Mouse (Mus musculus) neural tube, embryonic 13.5 days (tissue): ENCODE results near the gene App. TPM values are rescaled to one million over a fixed set of nuclear protein-coding genes. Genes with fewer than 3 reads are reported as not detected.
A peak's percentile ranks its signal among the peaks of the same experiment; 100 is the strongest.

ENCODE experiments used
- ATAC-seq: fragments of 200-750 bp; cut with Nextera tagmentation; 2 replicates; pipeline ENCODE4 v1.8.0; 2017; ENCODE audit warnings: low read depth, mild to moderate bottlenecking, moderate TSS enrichment, moderate library complexity
- H3K27ac ChIP-seq: fragments of 300-500 bp; sonication (generic); replicated peaks from 2 replicates; pipeline ENCODE4 v1.5.1; 2015; ENCODE audit warnings: moderate library complexity, mild to moderate bottlenecking, inconsistent platforms
- H3K27me3 ChIP-seq: fragments of 300-500 bp; sonication (generic); 2 replicates; pipeline ENCODE4 v1.6.1; 2015; ENCODE audit warnings: mild to moderate bottlenecking, inconsistent platforms
- H3K36me3 ChIP-seq: fragments of 300-500 bp; sonication (generic); 2 replicates; pipeline ENCODE4 v1.6.1; 2015; ENCODE audit warnings: mild to moderate bottlenecking, inconsistent platforms
- H3K4me1 ChIP-seq: fragments of 300-500 bp; sonication (generic); replicated peaks from 2 replicates; pipeline ENCODE4 v1.6.1; 2015; ENCODE audit warnings: inconsistent platforms
- H3K4me2 ChIP-seq: fragments of 300-500 bp; sonication (generic); 2 replicates; pipeline ENCODE4 v1.6.1; 2015; ENCODE audit warnings: inconsistent platforms, mild to moderate bottlenecking, moderate library complexity
- H3K4me3 ChIP-seq: fragments of 300-500 bp; sonication (generic); 2 replicates; pipeline ENCODE4 v1.5.1; 2015; ENCODE audit warnings: mild to moderate bottlenecking, inconsistent platforms
- H3K9ac ChIP-seq: fragments of 300-500 bp; sonication (generic); 2 replicates; pipeline ENCODE4 v1.6.1; 2015; ENCODE audit warnings: moderate library complexity, mild to moderate bottlenecking, inconsistent platforms
- H3K9me3 ChIP-seq: fragments of 300-500 bp; sonication (generic); 2 replicates; pipeline ENCODE4 v1.6.1; 2016; ENCODE audit warnings: inconsistent platforms
- WGBS: fragments of 180-500 bp; shearing (Covaris S2); methylation state at CpG from one replicate; pipeline ENCODE4 v1.1.7; 2015; 5-methylcytosine and 5-hydroxymethylcytosine counted together
- polyA plus RNA-seq: library from polyadenylated mRNA; unstranded; fragments of >200 nt; fragmentation: Nextera tagmentation; extraction: Ambion mirVana; gene quantifications from 2 replicates; pipeline ENCODE4 v1.2.1, GENCODE M21; 2015

Gene App
- 388 and 419 TPM in 2 replicates for polyA plus RNA-seq

- peaks cover 28% of the 10 kb centered on the region for H3K4me1 ChIP-seq
- H3K9ac ChIP-seq: peak within 1 kb of the TSS; percentile 97
- H3K4me3 ChIP-seq: peak within 1 kb of the TSS; percentile 76
- H3K27me3 ChIP-seq: peaks cover 6% of the 10 kb centered on the region; the same call in 1 of the 2 replicates
- H3K4me2 ChIP-seq: peak within 1 kb of the TSS; percentile 75
- H3K36me3 ChIP-seq: no peaks in the 10 kb centered on the region; the same call in 1 of the 2 replicates
- H3K27ac ChIP-seq: peak within 1 kb of the TSS; percentile 97
- H3K9me3 ChIP-seq: no peaks in the 10 kb centered on the region
- WGBS: under 1% methylated on average over 78 of the region's 78 CpGs
- ATAC-seq: peak; percentile 84
These were observed at the start of gene App for GRCm38 (mm10) chr16:85173373-85174081. TSS of gene App (minus strand) at chr16:85173766.

GRCm38 (mm10) chr16:85215846-85216245 lies 42.3 kb upstream of the App start:
- Histone ChIP-seq H3K9me3 (no peaks in the 10 kb centered on the region), H3K27me3 (no peaks in the 10 kb centered on the region), H3K36me3 (no peaks in the 10 kb centered on the region), H3K4me2 (no peak overlapping the region), H3K9ac (no peak overlapping the region), H3K4me1 (no peaks in the 10 kb centered on the region), H3K4me3 (no peak overlapping the region), H3K27ac (no peak overlapping the region)
- no peak for ATAC-seq
- WGBS: 84% methylated on average over 9 of the region's 9 CpGs

- Histone ChIP-seq H3K4me1 (no peaks in the 10 kb centered on the region), H3K36me3 (no peaks in the 10 kb centered on the region), H3K4me3 (no peak overlapping the region), H3K4me2 (no peak overlapping the region), H3K9me3 (no peaks in the 10 kb centered on the region), H3K9ac (no peak overlapping the region), H3K27me3 (no peaks in the 10 kb centered on the region), H3K27ac (no peak overlapping the region)
- 90% methylated on average over 9 of the region's 9 CpGs for WGBS
- ATAC-seq: no peak
These were observed 41.6 kb upstream of the App start for GRCm38 (mm10) chr16:85215173-85215572.

GRCm38 (mm10) chr16:85195622-85196021 lies 22.1 kb upstream of the App start:
- H3K27me3 ChIP-seq: no peaks in the 10 kb centered on the region
- H3K9me3 ChIP-seq: no peaks in the 10 kb centered on the region
- no peak overlapping the region for H3K4me3 ChIP-seq
- no peak overlapping the region for H3K4me2 ChIP-seq
- H3K27ac ChIP-seq: no peak overlapping the region
- H3K36me3 ChIP-seq: no peaks in the 10 kb centered on the region
- H3K4me1 ChIP-seq: no peaks in the 10 kb centered on the region
- no peak for ATAC-seq
- 79% methylated on average over 6 of the region's 6 CpGs for WGBS
- no peak overlapping the region for H3K9ac ChIP-seq

- Histone ChIP-seq H3K27ac (no peak overlapping the region), H3K4me1 (no peaks in the 10 kb centered on the region), H3K4me2 (no peak overlapping the region), H3K4me3 (no peak overlapping the region), H3K9me3 (no peaks in the 10 kb centered on the region), H3K36me3 (no peaks in the 10 kb centered on the region), H3K27me3 (no peaks in the 10 kb centered on the region), H3K9ac (no peak overlapping the region)
- ATAC-seq: no peak
- 79% methylated on average over 6 of the region's 6 CpGs for WGBS
These were observed 21.6 kb upstream of the App start for GRCm38 (mm10) chr16:85195167-85195566.

GRCm38 (mm10) chr16:85181502-85181901 lies 7.9 kb upstream of the App start:
- Histone ChIP-seq H3K27ac (no peak overlapping the region), H3K9ac (no peak overlapping the region), H3K4me2 (no peak overlapping the region), H3K36me3 (no peaks in the 10 kb centered on the region), H3K4me1 (no peaks in the 10 kb centered on the region), H3K27me3 (no peaks in the 10 kb centered on the region; the same call in 1 of the 2 replicates), H3K4me3 (no peak overlapping the region), H3K9me3 (no peaks in the 10 kb centered on the region)
- no peak for ATAC-seq
- WGBS: 75% methylated on average over 3 of the region's 3 CpGs

- no peaks in the 10 kb centered on the region for H3K36me3 ChIP-seq
- H3K4me2 ChIP-seq: no peak overlapping the region
- 87% methylated on average over 3 of the region's 3 CpGs for WGBS
These were observed 7.1 kb upstream of the App start for GRCm38 (mm10) chr16:85180710-85181109.

GRCm38 (mm10) chr16:85176666-85177065 lies 3.1 kb upstream of the App start:
- WGBS: 51% methylated on average over 3 of the region's 3 CpGs
- Histone ChIP-seq H3K27ac (no peak overlapping the region), H3K27me3 (peaks cover 6% of the 10 kb centered on the region; the same call in 1 of the 2 replicates), H3K4me2 (no peak overlapping the region), H3K4me3 (no peak overlapping the region), H3K9ac (no peak overlapping the region), H3K4me1 (no peaks in the 10 kb centered on the region), H3K9me3 (no peaks in the 10 kb centered on the region), H3K36me3 (no peaks in the 10 kb centered on the region)
- ATAC-seq: no peak

More at GRCm38 (mm10) chr16:85180710-85181109, 7.1 kb upstream of the App start:
- Histone ChIP-seq H3K4me1 (no peaks in the 10 kb centered on the region), H3K27ac (no peak overlapping the region), H3K4me3 (no peak overlapping the region), H3K9ac (no peak overlapping the region), H3K9me3 (no peaks in the 10 kb centered on the region), H3K27me3 (no peaks in the 10 kb centered on the region; the same call in 1 of the 2 replicates)
- no peak for ATAC-seq

GRCm38 (mm10) chr16:85172571-85173372 lies 794 bp downstream of the App start:
- no peaks in the 10 kb centered on the region for H3K9me3 ChIP-seq
- WGBS: under 1% methylated on average over 68 of the region's 68 CpGs
- peak overlapping the region; percentile 97 for H3K9ac ChIP-seq
- peak; percentile 84 for ATAC-seq
- peaks cover 31% of the 10 kb centered on the region for H3K4me1 ChIP-seq
- H3K27ac ChIP-seq: peak overlapping the region; percentile 97
- peaks cover under 1% of the 10 kb centered on the region; the same call in 1 of the 2 replicates for H3K36me3 ChIP-seq
- H3K4me3 ChIP-seq: peak overlapping the region; percentile 76
- H3K4me2 ChIP-seq: peak overlapping the region; percentile 75
- peaks cover 6% of the 10 kb centered on the region; the same call in 1 of the 2 replicates for H3K27me3 ChIP-seq

- WGBS: under 1% methylated on average over 9 of the region's 10 CpGs
- H3K27me3 ChIP-seq: peaks cover 6% of the 10 kb centered on the region; the same call in 1 of the 2 replicates
- ATAC-seq: peak; percentile 70
These were observed 1.5 kb downstream of the App start for GRCm38 (mm10) chr16:85171976-85172570.

GRCm38 (mm10) chr16:85170826-85171510 lies 2.6 kb downstream of the App start:
- H3K4me3 ChIP-seq: peak overlapping the region; percentile 76
- peaks cover 35% of the 10 kb centered on the region for H3K4me1 ChIP-seq
- peaks cover 4% of the 10 kb centered on the region; the same call in 1 of the 2 replicates for H3K36me3 ChIP-seq
- peak overlapping the region; percentile 97 for H3K9ac ChIP-seq
- 34% methylated on average over 19 of the region's 19 CpGs for WGBS
- H3K27ac ChIP-seq: peak overlapping the region; percentile 81
- no peaks in the 10 kb centered on the region for H3K9me3 ChIP-seq
- no peak for ATAC-seq
- 0 out of 2 replicates have a peak, but pooled peaks cover 6% of the 10 kb centered on the region for H3K27me3 ChIP-seq
- peak overlapping the region; percentile 75 for H3K4me2 ChIP-seq

More at GRCm38 (mm10) chr16:85171976-85172570, 1.5 kb downstream of the App start:
- H3K36me3 ChIP-seq: peaks cover 4% of the 10 kb centered on the region; the same call in 1 of the 2 replicates
- peak overlapping the region; percentile 97 for H3K9ac ChIP-seq
- H3K4me2 ChIP-seq: peak overlapping the region; percentile 75
- peak overlapping the region; percentile 76 for H3K4me3 ChIP-seq
- no peaks in the 10 kb centered on the region for H3K9me3 ChIP-seq
- H3K4me1 ChIP-seq: peaks cover 31% of the 10 kb centered on the region
- H3K27ac ChIP-seq: peak overlapping the region; percentile 97
